ENCODE assay signal across 14 mouse cellular contexts in the genomic region with DNA sequence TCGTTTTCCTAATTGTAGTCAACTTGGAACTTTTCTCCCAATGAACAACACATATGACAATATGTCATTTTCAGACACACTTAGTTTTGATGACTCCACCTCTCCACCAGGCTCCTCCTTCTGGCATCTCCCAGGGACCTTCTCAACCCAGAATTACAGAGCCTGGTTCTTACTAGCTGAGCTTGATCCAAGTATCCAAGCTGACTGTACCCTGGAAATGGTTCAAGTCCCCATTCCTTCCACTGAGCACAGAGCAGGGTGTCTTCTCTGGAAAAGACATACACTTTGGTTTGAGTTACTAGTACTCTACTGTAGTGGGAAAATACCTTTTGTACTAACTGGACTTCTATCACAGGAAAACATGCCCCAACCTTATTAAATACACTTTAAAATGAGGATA.
"Had no signal": no experiment of that assay in that cellular context is flagged by ENCODE, and none has a peak within 500 bp of the region (broad histone marks: within the 10 kb centered on the region; RNA-seq: fewer than 3 reads in every experiment).

No protein-coding gene starts in this region.

- DNase-seq: gastrocnemius, postnatal 14 days; gastrocnemius, postnatal 36 days; heart, adult 11 months; heart, adult 2 months; heart, postnatal 14 days; heart, postnatal 36 days; kidney, adult 11 months; kidney, adult 2 months; kidney, adult 9 months; kidney, postnatal 14 days; kidney, postnatal 36 days; layer of hippocampus, adult 9-11 months; layer of hippocampus, postnatal 36 days; left cerebral cortex, postnatal 4 days had no signal
